Mouse (Mus musculus): Measurements from ENCODE around the gene Zbtb16. TPM values are rescaled to one million over a fixed set of nuclear protein-coding genes. Genes with fewer than 3 reads are reported as not detected.

Gene Zbtb16
- polyA plus RNA-seq, 1 experiment: 6.5 TPM

GRCm38 (mm10) chr9:48655525-48656169 is 180.4 kb downstream of the Zbtb16 start:
- no peak for TF ChIP-seq GATA1 (IDR thresholded peaks at IDR 0.05; ENCODE audit: low read length)

- no peak for TF ChIP-seq GATA1 (IDR thresholded peaks at IDR 0.05; ENCODE audit: low read length)
Observed at GRCm38 (mm10) chr9:48654730-48655129, 181.3 kb downstream of the Zbtb16 start.

GRCm38 (mm10) chr9:48653399-48654070 is 182.5 kb downstream of the Zbtb16 start:
- no peak for TF ChIP-seq GATA1 (IDR thresholded peaks at IDR 0.05; ENCODE audit: low read length)

GRCm38 (mm10) chr9:48652026-48652425 is 184.0 kb downstream of the Zbtb16 start:
- TF ChIP-seq GATA1 (IDR thresholded peaks at IDR 0.05; ENCODE audit: low read length): no peak

GRCm38 (mm10) chr9:48650846-48651245 is 185.2 kb downstream of the Zbtb16 start:
- no peak for TF ChIP-seq GATA1 (IDR thresholded peaks at IDR 0.05; ENCODE audit: low read length)

- TF ChIP-seq GATA1 (IDR thresholded peaks at IDR 0.05; ENCODE audit: low read length): no peak
Observed at GRCm38 (mm10) chr9:48649851-48650685, 186.0 kb downstream of the Zbtb16 start.

- no peak for TF ChIP-seq GATA1 (IDR thresholded peaks at IDR 0.05; ENCODE audit: low read length)
Observed at GRCm38 (mm10) chr9:48649098-48649766, 186.8 kb downstream of the Zbtb16 start.

- TF ChIP-seq GATA1 (IDR thresholded peaks at IDR 0.05; ENCODE audit: low read length): no peak
Observed at GRCm38 (mm10) chr9:48648285-48649097, 187.5 kb downstream of the Zbtb16 start.

GRCm38 (mm10) chr9:48647648-48648284 is 188.3 kb downstream of the Zbtb16 start:
- TF ChIP-seq GATA1 (IDR thresholded peaks at IDR 0.05; ENCODE audit: low read length): no peak

GRCm38 (mm10) chr9:48646781-48647647 is 189.0 kb downstream of the Zbtb16 start:
- TF ChIP-seq GATA1 (IDR thresholded peaks at IDR 0.05; ENCODE audit: low read length): no peak

GRCm38 (mm10) chr9:48646251-48646650 is 189.8 kb downstream of the Zbtb16 start:
- TF ChIP-seq GATA1 (IDR thresholded peaks at IDR 0.05; ENCODE audit: low read length): no peak

- no peak for TF ChIP-seq GATA1 (IDR thresholded peaks at IDR 0.05; ENCODE audit: low read length)
Observed at GRCm38 (mm10) chr9:48645648-48646126, 190.3 kb downstream of the Zbtb16 start.

- TF ChIP-seq GATA1 (IDR thresholded peaks at IDR 0.05; ENCODE audit: low read length): no peak
Observed at GRCm38 (mm10) chr9:48644926-48645647, 190.9 kb downstream of the Zbtb16 start.
